Mouse (Mus musculus): ENCODE data around the gene Pax2. TPM values are rescaled to one million over a fixed set of nuclear protein-coding genes. Genes with fewer than 3 reads are reported as not detected.
A peak's percentile ranks its signal among the peaks of the same experiment; 100 is the strongest.

The Pax2 gene
- total and polyA plus RNA-seq, 2 experiments from 2014 or later: not detected

DNA sequence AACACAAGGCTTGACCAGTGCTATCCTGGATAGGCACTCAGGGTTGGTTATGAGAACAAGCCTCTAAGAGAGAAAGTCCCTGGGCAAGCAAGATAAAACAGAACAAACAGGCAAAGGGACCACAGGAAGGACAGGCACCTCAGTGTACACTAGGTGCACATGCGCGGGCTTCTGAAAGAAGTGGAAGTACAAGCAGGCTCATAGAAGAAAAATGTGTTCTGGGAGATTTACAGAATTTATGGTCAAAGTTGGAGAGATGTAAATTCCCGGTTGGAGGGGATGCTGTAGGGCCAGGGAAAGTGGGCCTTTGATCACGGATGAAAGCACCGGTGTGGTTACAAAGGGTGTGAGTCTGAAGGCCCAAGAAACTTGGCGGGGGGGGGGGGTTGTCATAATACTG, 10.1 kb upstream of the Pax2 start:
- DNase-seq (ENCODE audit: low spot score): no peak
- no peaks in the 10 kb centered on the region for H3K36me3 ChIP-seq (replicated peaks; ENCODE audit: control insufficient read depth, insufficient read depth, low read length)
- no peaks in the 10 kb centered on the region for H3K9me3 ChIP-seq (replicated peaks; ENCODE audit: control insufficient read depth, low read length)
- H3K9ac ChIP-seq (replicated peaks; ENCODE audit: low read depth, low read length): no peak overlapping the region
- ATAC-seq (ENCODE audit: insufficient read depth, low read depth): no peak
- no peak overlapping the region for H3K27ac ChIP-seq (ENCODE audit: low read depth)
- peaks cover 99% of the 10 kb centered on the region for H3K27me3 ChIP-seq (ENCODE audit: control insufficient read depth, insufficient read depth, low read length)
- no peak overlapping the region for H3K4me3 ChIP-seq (ENCODE audit: low read depth, low read length)
- H3K4me1 ChIP-seq (ENCODE audit: control insufficient read depth, insufficient read depth): no peaks in the 10 kb centered on the region
- TF ChIP-seq EP300 (IDR thresholded peaks at IDR 0.05; ENCODE audit: low read depth): no peak
- TF ChIP-seq CTCF (IDR thresholded peaks at IDR 0.05; ENCODE audit: low read depth): no peak
- 13% methylated on average over 6 of the region's 6 CpGs for WGBS
- no peak overlapping the region for H3K4me2 ChIP-seq (ENCODE audit: low read depth, low read length)

DNA sequence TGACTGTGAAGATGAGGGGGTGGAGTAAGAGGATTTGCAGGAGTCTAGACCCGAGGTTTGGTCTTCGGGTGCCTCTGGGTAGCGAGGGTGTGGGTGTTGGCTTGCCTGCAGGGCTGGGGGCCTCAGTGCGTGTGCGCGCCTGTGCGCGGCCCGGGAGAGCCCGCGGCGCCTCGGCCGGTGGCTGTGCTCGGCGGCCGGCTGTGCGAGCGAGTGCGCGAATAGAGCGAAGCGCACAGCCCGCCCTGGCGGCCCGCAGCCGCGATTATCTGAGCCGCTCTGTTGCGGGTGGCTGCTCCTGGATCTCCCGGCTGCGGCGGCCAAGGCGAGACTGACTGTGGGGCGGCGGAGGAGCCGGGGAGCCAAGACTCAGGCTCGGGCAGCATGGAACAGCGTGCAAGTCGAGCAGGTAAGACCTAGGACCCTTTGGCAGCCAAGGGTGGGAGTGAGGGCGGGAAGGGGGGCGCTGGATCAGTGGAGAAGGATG, 9.3 kb upstream of the Pax2 start:
- H3K4me2 ChIP-seq (ENCODE audit: low read depth, low read length): no peak overlapping the region
- TF ChIP-seq CTCF (IDR thresholded peaks at IDR 0.05; ENCODE audit: low read depth): no peak
- TF ChIP-seq EP300 (IDR thresholded peaks at IDR 0.05; ENCODE audit: low read depth): no peak
- H3K9ac ChIP-seq (replicated peaks; ENCODE audit: low read depth, low read length): no peak overlapping the region
- H3K4me3 ChIP-seq (ENCODE audit: low read depth, low read length): peak overlapping the region; percentile 0; the same call in 1 of the 2 replicates
- H3K27ac ChIP-seq (ENCODE audit: low read depth): no peak overlapping the region
- DNase-seq (ENCODE audit: low spot score) (no peak), ATAC-seq (ENCODE audit: insufficient read depth, low read depth) (no peak)
- 1% methylated on average over 40 of the region's 42 CpGs for WGBS
- no peaks in the 10 kb centered on the region for H3K4me1 ChIP-seq (ENCODE audit: control insufficient read depth, insufficient read depth)
- H3K36me3 ChIP-seq (replicated peaks; ENCODE audit: control insufficient read depth, insufficient read depth, low read length): no peaks in the 10 kb centered on the region
- no peaks in the 10 kb centered on the region for H3K9me3 ChIP-seq (replicated peaks; ENCODE audit: control insufficient read depth, low read length)
- H3K27me3 ChIP-seq (ENCODE audit: control insufficient read depth, insufficient read depth, low read length): peaks cover 99% of the 10 kb centered on the region

DNA sequence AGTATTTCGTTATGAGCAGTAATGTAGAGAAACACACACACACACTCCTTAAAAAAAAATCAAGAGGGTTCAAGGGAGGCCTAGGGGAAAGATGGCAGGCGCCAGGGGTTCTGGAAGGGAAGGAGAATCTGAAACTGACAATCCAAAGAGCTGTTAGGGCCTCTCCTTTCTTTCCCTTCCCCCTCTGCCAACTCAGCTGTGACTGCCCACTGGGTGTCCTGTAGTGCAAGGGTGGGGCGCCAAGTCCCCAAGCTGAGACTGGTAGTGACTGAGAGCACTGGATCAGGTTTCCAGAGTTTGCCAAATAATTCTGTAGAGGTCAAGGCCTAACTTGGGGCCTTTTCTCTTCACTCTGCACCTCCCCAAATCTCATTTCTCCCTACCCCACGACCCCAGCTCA, 8.4 kb upstream of the Pax2 start:
- Histone ChIP-seq H3K4me3 (ENCODE audit: low read depth, low read length) (no peak overlapping the region), H3K27ac (ENCODE audit: low read depth) (no peak overlapping the region), H3K9me3 (replicated peaks; ENCODE audit: control insufficient read depth, low read length) (no peaks in the 10 kb centered on the region), H3K4me1 (ENCODE audit: control insufficient read depth, insufficient read depth) (no peaks in the 10 kb centered on the region), H3K4me2 (ENCODE audit: low read depth, low read length) (no peak overlapping the region), H3K9ac (replicated peaks; ENCODE audit: low read depth, low read length) (no peak overlapping the region), H3K36me3 (replicated peaks; ENCODE audit: control insufficient read depth, insufficient read depth, low read length) (no peaks in the 10 kb centered on the region), H3K27me3 (ENCODE audit: control insufficient read depth, insufficient read depth, low read length) (peaks cover 99% of the 10 kb centered on the region)
- ATAC-seq (ENCODE audit: insufficient read depth, low read depth) (no peak), DNase-seq (ENCODE audit: low spot score) (no peak)
- no peak for TF ChIP-seq EP300 (IDR thresholded peaks at IDR 0.05; ENCODE audit: low read depth)
- TF ChIP-seq CTCF (IDR thresholded peaks at IDR 0.05; ENCODE audit: low read depth): no peak
- 12% methylated on average over 4 of the region's 4 CpGs for WGBS

DNA sequence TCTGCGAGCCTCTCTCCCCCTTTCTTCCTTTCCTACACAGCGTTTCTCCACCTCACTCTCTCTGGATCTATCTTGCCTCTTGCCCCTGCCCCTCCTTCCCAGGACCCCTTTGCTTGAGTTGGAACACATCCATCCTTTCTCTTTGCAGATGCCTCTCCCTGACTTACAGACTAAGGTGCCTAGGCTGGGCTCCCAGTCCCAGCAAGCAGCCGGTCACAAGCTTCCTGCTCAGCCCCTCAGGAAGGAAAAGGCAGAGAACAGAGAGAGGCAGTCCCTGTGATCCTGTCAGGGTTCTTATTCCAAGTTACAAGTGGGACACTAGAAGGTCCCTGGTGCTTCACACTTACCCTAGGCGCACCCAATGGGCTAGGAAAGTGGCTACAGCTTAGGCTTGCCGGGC, 7.6 kb upstream of the Pax2 start:
- 3% methylated on average over 5 of the region's 5 CpGs for WGBS
- ATAC-seq (ENCODE audit: insufficient read depth, low read depth) (no peak), DNase-seq (ENCODE audit: low spot score) (no peak)
- Histone ChIP-seq H3K4me3 (ENCODE audit: low read depth, low read length) (no peak overlapping the region), H3K27me3 (ENCODE audit: control insufficient read depth, insufficient read depth, low read length) (peaks cover 99% of the 10 kb centered on the region), H3K4me1 (ENCODE audit: control insufficient read depth, insufficient read depth) (no peaks in the 10 kb centered on the region), H3K9ac (replicated peaks; ENCODE audit: low read depth, low read length) (no peak overlapping the region), H3K36me3 (replicated peaks; ENCODE audit: control insufficient read depth, insufficient read depth, low read length) (no peaks in the 10 kb centered on the region), H3K27ac (ENCODE audit: low read depth) (no peak overlapping the region), H3K4me2 (ENCODE audit: low read depth, low read length) (no peak overlapping the region), H3K9me3 (replicated peaks; ENCODE audit: control insufficient read depth, low read length) (no peaks in the 10 kb centered on the region)
- no peak for TF ChIP-seq EP300 (IDR thresholded peaks at IDR 0.05; ENCODE audit: low read depth)
- no peak for TF ChIP-seq CTCF (IDR thresholded peaks at IDR 0.05; ENCODE audit: low read depth)

- Histone ChIP-seq H3K9me3 (replicated peaks; ENCODE audit: control insufficient read depth, low read length) (no peaks in the 10 kb centered on the region), H3K27me3 (ENCODE audit: control insufficient read depth, insufficient read depth, low read length) (peaks cover 99% of the 10 kb centered on the region), H3K36me3 (replicated peaks; ENCODE audit: control insufficient read depth, insufficient read depth, low read length) (no peaks in the 10 kb centered on the region), H3K4me2 (ENCODE audit: low read depth, low read length) (no peak overlapping the region), H3K9ac (replicated peaks; ENCODE audit: low read depth, low read length) (no peak overlapping the region), H3K27ac (ENCODE audit: low read depth) (no peak overlapping the region), H3K4me3 (ENCODE audit: low read depth, low read length) (no peak overlapping the region), H3K4me1 (ENCODE audit: control insufficient read depth, insufficient read depth) (no peaks in the 10 kb centered on the region)
- WGBS: 3% methylated on average over 18 of the region's 18 CpGs
- DNase-seq (ENCODE audit: low spot score) (no peak), ATAC-seq (ENCODE audit: insufficient read depth, low read depth) (no peak)
- TF ChIP-seq EP300 (IDR thresholded peaks at IDR 0.05; ENCODE audit: low read depth): no peak
- no peak for TF ChIP-seq CTCF (IDR thresholded peaks at IDR 0.05; ENCODE audit: low read depth)
These were observed 6.5 kb upstream of the Pax2 start for GRCm38 (mm10) chr19:44749061-44749990.

All from heart, postnatal 0 days (tissue).